Mouse (Mus musculus): ENCODE measurements around the gene Lrrn1. TPM values are rescaled to one million over a fixed set of nuclear protein-coding genes. Genes with fewer than 3 reads are reported as not detected.

The Lrrn1 gene
- polyA plus RNA-seq, 1 experiment from 2014 or later: 45.8 TPM

DNA sequence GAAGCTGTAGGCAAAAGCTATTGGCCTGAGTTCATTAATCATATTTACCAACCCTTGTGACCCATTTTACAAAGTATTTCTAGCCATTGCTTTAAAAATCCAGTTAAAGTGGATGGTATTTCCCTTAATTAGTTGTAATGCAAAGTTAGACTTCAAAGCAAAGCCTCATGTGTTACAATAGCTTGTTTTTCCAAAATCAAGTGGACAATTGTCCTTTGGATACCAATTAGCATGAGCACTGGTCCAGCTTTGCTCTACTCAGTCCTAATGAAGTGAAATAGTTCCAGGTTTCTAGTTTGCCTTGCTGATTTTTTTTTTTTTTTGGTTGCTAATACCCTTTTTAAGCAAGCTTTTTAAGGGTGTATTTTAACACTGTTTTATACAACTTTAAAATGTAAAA, 75.6 kb downstream of the Lrrn1 start:
- Histone ChIP-seq H3K27me3 (no peaks in the 10 kb centered on the region), H3K4me2 (no peak overlapping the region), H3K4me3 (replicated peaks) (no peak overlapping the region), H3K36me3 (no peaks in the 10 kb centered on the region), H3K9ac (replicated peaks) (no peak overlapping the region), H3K4me1 (replicated peaks) (no peaks in the 10 kb centered on the region), H3K27ac (no peak overlapping the region), H3K9me3 (no peaks in the 10 kb centered on the region)
- ATAC-seq (ENCODE audit: insufficient number of reproducible peaks, insufficient read depth, low FRiP score, low TSS enrichment, low read depth): no peak; the same call in 1 of the 2 replicates

- no peaks in the 10 kb centered on the region for H3K9me3 ChIP-seq
- 83% methylated on average over 1 of the region's 1 CpGs for WGBS
- H3K4me1 ChIP-seq (replicated peaks): no peaks in the 10 kb centered on the region
- ATAC-seq (ENCODE audit: insufficient number of reproducible peaks, insufficient read depth, low FRiP score, low TSS enrichment, low read depth): no peak
- H3K36me3 ChIP-seq: no peaks in the 10 kb centered on the region
- no peak overlapping the region for H3K4me2 ChIP-seq
- H3K9ac ChIP-seq (replicated peaks): no peak overlapping the region
- no peaks in the 10 kb centered on the region for H3K27me3 ChIP-seq
- no peak overlapping the region for H3K27ac ChIP-seq
- H3K4me3 ChIP-seq (replicated peaks): no peak overlapping the region
Measured at GRCm38 (mm10) chr6:107614288-107614687, 84.7 kb downstream of the Lrrn1 start.

Data from limb, embryonic 12.5 days (tissue).